Mouse (Mus musculus): ENCODE results near the gene Gm49380.

Gene Gm49380

GRCm38 (mm10) chr9:44047571-44048490 is 65.5 kb downstream of the Gm49380 start:
- DNase-seq (ENCODE audit: low read depth, low spot score) = no peak

GRCm38 (mm10) chr9:44047071-44047470 is 66.2 kb downstream of the Gm49380 start:
- DNase-seq (ENCODE audit: low read depth, low spot score) = no peak

DNA sequence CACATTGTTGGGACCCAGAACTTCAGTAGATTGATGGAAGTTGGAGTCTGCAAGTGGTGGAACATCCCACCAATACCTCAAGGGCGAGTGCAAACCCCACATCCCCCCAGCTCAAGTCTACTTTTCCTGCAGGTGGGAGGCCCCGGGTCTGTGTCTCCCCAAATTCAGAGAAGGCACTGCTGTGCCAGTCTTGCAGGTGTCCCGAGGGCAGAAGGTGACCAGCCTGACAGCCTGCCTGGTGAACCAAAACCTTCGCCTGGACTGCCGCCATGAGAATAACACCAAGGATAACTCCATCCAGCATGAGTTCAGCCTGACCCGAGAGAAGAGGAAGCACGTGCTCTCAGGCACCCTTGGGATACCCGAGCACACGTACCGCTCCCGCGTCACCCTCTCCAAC is 66.9 kb downstream of the Gm49380 start:
- DNase-seq (ENCODE audit: low read depth, low spot score) = no peak

DNA sequence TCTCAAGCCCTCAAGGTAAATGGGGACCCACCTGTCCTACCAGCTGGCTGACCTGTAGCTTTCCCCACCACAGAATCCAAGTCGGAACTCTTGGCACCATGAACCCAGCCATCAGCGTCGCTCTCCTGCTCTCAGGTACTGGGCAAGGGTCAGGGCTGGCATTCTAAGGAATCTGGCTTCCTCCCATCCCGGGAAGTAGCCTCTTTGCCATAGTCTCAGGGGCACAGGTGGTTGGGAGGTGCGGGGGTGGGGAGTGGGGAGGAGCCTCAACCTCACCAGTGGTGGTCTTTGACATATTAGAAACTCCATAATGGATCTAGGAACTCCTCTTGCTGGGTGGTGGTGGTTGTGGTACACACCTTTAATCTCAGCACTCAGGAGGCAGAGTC is 67.4 kb downstream of the Gm49380 start:
- DNase-seq (ENCODE audit: low read depth, low spot score) = no peak

DNA sequence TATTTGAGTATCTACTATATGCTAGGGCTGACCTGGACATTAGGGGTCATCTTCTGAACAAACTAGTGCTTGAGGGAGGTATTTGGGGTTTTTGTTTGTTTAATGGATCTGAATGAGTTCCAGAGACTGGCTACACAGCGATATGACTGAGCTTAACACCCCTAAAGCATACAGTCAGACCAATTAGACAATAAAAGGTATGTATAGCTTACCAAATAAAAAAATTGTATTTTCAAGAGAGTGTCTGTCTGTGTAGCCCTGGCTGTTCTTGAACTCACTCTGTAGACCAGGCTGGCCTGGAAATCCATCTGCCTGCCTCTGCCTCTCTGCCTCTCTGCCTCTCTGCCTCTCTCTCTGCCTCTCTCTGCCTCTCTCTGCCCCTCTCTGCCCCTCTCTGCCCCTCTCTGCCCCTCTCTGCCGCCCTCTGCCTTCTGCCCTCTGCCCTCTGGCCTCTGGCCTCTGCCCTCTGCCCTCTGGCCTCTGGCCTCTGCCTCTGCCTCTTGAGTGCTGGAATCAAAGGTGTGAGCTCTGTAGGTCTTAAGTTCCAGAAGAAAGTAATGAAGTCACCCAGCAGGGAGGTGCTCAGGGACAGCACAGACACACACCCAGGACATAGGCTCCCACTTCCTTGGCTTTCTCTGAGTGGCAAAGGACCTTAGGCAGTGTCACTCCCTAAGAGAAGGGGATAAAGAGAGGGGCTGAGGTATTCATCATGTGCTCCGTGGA is 68.0 kb downstream of the Gm49380 start:
- no peak for DNase-seq (ENCODE audit: low read depth, low spot score)

DNA sequence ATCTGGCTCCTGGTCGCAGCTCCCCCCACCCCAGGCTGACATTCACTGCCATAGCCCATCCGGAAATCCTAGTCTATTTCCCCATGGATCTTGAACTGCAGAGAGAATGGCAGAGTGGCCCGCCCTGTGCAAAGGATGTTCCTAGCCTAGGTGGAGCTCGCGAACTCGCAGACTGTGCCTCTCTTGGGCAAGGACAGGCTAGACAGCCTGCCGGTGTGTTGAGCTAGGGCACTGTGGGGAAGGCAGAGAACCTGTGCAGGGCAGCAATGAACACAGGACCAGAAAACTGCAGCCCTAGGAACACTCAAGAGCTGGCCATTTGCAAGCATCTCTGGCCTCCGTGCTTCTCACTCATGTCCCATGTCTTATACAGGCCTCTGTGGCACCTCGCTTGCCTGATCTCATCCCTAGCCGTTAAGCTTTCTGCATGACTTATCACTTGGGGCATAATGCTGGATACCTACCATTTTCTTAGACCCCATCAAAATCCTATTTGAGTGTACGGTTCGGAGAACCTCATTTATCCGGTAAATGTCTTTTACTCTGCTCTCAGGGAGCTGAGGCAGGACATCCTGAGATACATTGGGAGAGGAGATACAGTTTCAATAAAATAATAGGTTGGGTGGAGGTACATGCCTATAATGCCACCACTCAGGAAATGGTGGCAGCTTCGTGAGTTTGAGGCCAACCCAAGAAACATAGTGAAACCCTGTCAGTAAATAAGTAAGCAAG is 68.7 kb downstream of the Gm49380 start:
- no peak for DNase-seq (ENCODE audit: low read depth, low spot score)

- no peak for DNase-seq (ENCODE audit: low read depth, low spot score)
These were observed 69.4 kb downstream of the Gm49380 start for GRCm38 (mm10) chr9:44043708-44044425.

- no peak for DNase-seq (ENCODE audit: low read depth, low spot score)
These were observed 70.2 kb downstream of the Gm49380 start, which contains the start of gene Thy1 for GRCm38 (mm10) chr9:44042836-44043707. Thy1 (plus strand) TSS chr9:44043384.

DNA sequence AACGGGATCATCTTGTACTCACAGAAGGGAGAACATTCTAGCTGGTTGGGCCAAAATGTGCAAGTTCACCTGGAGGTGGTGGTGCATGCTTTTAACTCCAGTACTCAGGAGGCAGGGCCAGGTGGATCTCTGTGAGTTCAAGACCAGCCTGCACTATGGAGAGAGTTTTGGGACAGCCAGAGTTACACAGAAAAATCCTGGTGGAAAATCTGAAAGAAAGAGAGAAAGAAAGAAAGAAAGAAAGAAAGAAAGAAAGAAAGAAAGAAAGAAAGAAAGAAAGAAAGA is 71.0 kb downstream of the Gm49380 start:
- DNase-seq (ENCODE audit: low read depth, low spot score) = no peak

GRCm38 (mm10) chr9:44041511-44042395 is 71.5 kb downstream of the Gm49380 start:
- no peak for DNase-seq (ENCODE audit: low read depth, low spot score)

DNA sequence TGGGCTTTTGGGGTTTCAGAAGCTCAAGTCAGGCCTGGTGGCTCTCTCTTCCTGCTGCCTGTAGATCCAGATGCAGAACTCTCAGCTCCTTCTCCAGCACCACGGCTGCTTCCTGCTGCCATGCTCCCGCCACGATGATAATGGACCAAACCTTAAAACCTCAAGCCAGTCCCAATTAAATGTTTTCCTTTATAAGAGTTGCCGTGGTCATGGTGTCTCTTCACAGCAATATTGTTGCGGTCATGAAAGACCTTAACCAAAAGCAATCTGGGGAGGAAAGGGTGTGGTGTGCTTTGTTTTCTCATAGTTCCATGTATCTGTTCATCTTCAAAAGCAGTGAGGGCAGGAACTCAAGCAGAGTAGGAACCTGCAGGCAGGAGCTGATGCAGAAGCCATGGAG is 76.2 kb downstream of the Gm49380 start:
- no peak for DNase-seq (ENCODE audit: low read depth, low spot score)

GRCm38 (mm10) chr9:44033957-44034727 is 79.2 kb downstream of the Gm49380 start:
- DNase-seq (ENCODE audit: low read depth, low spot score) = no peak

DNA sequence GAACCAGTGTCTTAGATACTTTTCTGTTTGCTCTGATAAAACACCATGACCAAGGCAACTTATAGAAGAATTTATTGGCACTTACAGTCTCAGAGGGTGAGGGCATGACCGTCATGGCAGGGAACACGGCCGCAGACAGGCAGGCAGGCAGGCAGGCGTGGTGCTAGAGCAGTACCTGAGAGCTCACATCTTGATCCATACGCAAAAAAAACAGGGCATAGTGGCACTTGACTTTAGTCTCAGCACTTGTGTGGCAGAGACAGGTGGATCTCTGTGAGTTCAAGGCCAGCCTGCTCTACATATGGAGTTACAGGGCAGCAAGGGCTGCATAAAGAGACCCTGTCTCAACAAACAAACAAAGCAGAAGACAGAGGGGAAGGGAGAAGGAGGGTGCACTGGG is 80.0 kb downstream of the Gm49380 start:
- DNase-seq (ENCODE audit: low read depth, low spot score) = no peak

- no peak for DNase-seq (ENCODE audit: low read depth, low spot score)
These were observed 81.4 kb downstream of the Gm49380 start for GRCm38 (mm10) chr9:44031946-44032345.

GRCm38 (mm10) chr9:44031079-44031478 is 82.2 kb downstream of the Gm49380 start:
- DNase-seq (ENCODE audit: low read depth, low spot score) = no peak

DNA sequence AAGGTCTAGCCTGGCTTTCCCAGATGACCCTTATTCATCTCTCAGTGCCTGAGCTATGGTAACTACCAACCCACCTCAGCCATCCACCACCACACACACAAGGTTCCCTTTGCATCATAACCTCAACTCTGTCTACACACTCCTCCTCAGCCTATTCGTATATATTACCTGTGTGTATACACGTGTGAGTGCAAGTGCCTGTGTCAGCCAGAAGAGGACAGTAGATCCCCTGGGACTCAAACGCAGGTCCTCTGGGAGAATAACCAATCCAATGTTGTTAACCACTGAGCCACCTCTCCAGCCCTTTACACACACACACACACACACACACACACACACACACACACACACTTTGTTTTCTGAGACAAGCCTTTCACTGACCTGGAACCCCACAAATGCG is 82.7 kb downstream of the Gm49380 start:
- DNase-seq (ENCODE audit: low read depth, low spot score) = no peak

DNA sequence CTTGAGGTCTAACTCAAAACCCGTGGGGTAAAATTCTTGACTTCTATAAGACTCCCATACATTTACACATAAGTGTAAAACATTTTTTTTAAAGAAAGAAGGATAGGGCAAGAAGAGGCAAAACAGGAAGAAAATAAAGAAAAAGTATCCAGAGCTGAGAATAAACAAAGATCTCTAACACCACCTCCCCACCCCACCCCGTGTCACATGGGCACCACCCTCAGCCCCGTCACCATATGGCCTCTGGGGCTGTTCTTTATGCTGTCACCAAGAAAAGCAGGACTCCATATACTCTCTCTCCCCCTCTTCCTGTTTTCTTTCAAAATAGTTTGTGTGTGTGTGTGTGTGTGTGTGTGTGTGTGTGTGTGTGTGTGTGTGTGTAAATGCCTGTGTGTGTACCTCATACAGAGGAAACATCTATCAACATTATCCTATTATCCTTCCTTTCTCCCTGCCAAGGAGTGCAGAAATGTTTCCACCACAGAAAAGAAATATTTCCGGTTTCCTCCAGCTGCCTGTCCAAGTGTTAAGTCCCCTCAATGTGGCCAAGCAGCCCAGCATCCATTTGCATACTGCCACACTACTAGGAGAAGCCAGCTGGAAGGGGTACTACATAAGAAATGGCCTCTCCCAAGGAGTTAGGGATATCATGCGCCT is 83.6 kb downstream of the Gm49380 start:
- no peak for DNase-seq (ENCODE audit: low read depth, low spot score)

DNA sequence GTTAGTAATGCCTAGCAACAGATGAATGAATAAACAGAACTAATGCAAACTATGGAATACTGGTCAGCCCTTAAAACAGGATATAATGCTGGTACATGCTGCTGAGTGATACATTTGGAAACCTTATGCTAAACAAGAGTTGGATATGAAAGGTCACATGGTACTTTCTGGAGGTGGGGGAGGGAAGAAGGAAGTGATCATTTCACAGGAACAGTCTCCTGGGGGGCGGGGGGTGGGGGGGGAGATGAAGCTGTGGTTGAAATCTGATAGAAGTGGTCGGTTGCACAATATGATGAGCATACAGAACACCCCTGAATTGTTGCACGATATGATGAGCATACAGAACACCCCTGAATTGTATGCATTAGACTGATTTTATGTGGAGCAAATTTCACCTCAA is 89.2 kb downstream of the Gm49380 start:
- DNase-seq (ENCODE audit: low read depth, low spot score) = no peak
